Mouse (Mus musculus): ENCODE measurements around the gene Rnaseh2a.

DNA sequence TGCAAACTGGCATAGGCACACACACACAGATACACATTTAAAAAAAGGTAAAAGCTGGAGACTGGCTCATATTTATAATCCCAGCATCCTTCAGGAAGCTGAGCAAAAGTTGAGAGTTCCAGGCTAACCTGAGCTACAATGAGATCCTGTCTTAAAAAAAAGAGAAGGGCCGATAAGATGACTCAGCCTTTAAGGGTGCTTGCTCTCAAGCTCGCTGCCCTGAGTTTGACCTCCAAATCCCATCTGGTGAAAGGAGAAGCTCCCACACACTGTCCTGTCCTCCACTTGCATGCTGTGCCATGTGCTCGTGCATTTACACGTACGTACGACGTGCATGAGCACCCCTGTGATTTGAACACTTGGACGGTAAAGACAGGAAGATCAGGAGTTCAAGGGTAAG lies 62.1 kb downstream of the Rnaseh2a start:
- TF ChIP-seq POLR2A (IDR thresholded peaks at IDR 0.05; ENCODE audit: borderline replicate concordance, extremely low read depth, low read depth, low read length), result no peak
- no peak for TF ChIP-seq CTCF (IDR thresholded peaks at IDR 0.05; ENCODE audit: insufficient read depth, low read length)

Measured in lung, adult 2 months (tissue).